Mouse (Mus musculus) ES-E14 (cell line): ENCODE measurements around the gene Misp. TPM values are rescaled to one million over a fixed set of nuclear protein-coding genes. Genes with fewer than 3 reads are reported as not detected.

ENCODE experiments used
- DNase-seq: peaks from one replicate; pipeline ENCODE4 v3.0.0-alpha.2; 2013; ENCODE audit warnings: low read depth, low spot score
- H3K27ac ChIP-seq: 2 replicates; pipeline ENCODE4 v1.5.1; 2012; ENCODE audit warnings: low read depth, mild to moderate bottlenecking, low read length, moderate library complexity, mixed read lengths; ENCODE audit not compliant: poor library complexity, insufficient read depth, severe bottlenecking
- H3K36me3 ChIP-seq: 2 replicates; pipeline ENCODE4 v1.6.1; 2012; ENCODE audit warnings: mild to moderate bottlenecking, low read length, moderate library complexity, mixed read lengths; ENCODE audit not compliant: control insufficient read depth, poor library complexity, insufficient read depth, severe bottlenecking
- H3K4me1 ChIP-seq, 2 experiments: fragments of 150-350 bp in 1 of 2; sonication (generic) in 1 of 2; 2 replicates each; pipeline ENCODE4 v1.6.1; 2012; ENCODE audit warnings: low read length in 2 of 2, mild to moderate bottlenecking in 1 of 2, mixed read lengths in 1 of 2; ENCODE audit not compliant: control insufficient read depth in 2 of 2, insufficient read depth in 2 of 2, poor library complexity in 1 of 2
- H3K4me3 ChIP-seq, 2 experiments: fragments of 150-350 bp in 1 of 2; sonication (generic) in 1 of 2; 2 replicates each; pipeline ENCODE4 v1.5.1; 2012; ENCODE audit warnings: low read length in 2 of 2, low read depth in 1 of 2, mild to moderate bottlenecking in 1 of 2, mixed read lengths in 1 of 2; ENCODE audit not compliant: insufficient read depth in 1 of 2, poor library complexity in 1 of 2, severe bottlenecking in 1 of 2
- H3K9ac ChIP-seq: 2 replicates; pipeline ENCODE4 v1.6.1; 2012; ENCODE audit warnings: low read depth, mild to moderate bottlenecking, low read length, mixed read lengths; ENCODE audit not compliant: poor library complexity, insufficient read depth, severe bottlenecking
- H3K9me3 ChIP-seq: fragments of 150-350 bp; sonication (generic); 2 replicates; pipeline ENCODE4 v1.6.1; 2012; ENCODE audit warnings: low read depth, mild to moderate bottlenecking, low read length; ENCODE audit not compliant: control insufficient read depth, insufficient read depth
- CHD2 ChIP-seq: IDR thresholded peaks from 2 replicates; pipeline ENCODE4 v1.6.1; 2014; ENCODE audit warnings: mild to moderate bottlenecking, low read depth, low read length, inconsistent platforms
- HCFC1 ChIP-seq: IDR thresholded peaks from 2 replicates; pipeline ENCODE4 v1.6.1; 2012; ENCODE audit warnings: low read length, inconsistent platforms, borderline replicate concordance; ENCODE audit not compliant: insufficient read depth
- MAFK ChIP-seq: IDR thresholded peaks from 2 replicates; pipeline ENCODE4 v1.6.1; 2014; ENCODE audit warnings: mild to moderate bottlenecking, low read depth, low read length, inconsistent platforms; ENCODE audit not compliant: insufficient read depth
- ZC3H11A ChIP-seq: IDR thresholded peaks from 2 replicates; pipeline ENCODE4 v1.6.1; 2012; ENCODE audit warnings: low read depth, mild to moderate bottlenecking, inconsistent platforms, low read length, borderline replicate concordance
- ZNF384 ChIP-seq: IDR thresholded peaks from 2 replicates; pipeline ENCODE4 v1.6.1; 2012; ENCODE audit warnings: low read depth, low read length, inconsistent platforms
- in situ Hi-C, 2 experiments: fragments of 600-800 bp; cut with MboI; formaldehyde crosslinking; loops; one replicate each; pipeline ENCODE4 v1.15.1; 2025; ENCODE audit warnings: low sequenced_read_pairs in 2 of 2, inconsistent platforms in 1 of 2; ENCODE audit not compliant: unreplicated experiment in 2 of 2
- total RNA-seq: library from RNA; depleted of rRNA; stranded (reverse); fragments of 300-350 nt; gene quantifications from 2 replicates; pipeline ENCODE4 v1.2.3, GENCODE M21; 2012

The Misp gene
- total RNA-seq, 1 experiment = 1.7 TPM

GRCm38 (mm10) chr10:79865801-79866295 is 45.1 kb downstream of the Misp start:
- Histone ChIP-seq H3K36me3 (peaks cover 26% of the 10 kb centered on the region), H3K4me3 (no peak overlapping the region), H3K4me1 (peaks cover 0 to 10% of the 10 kb centered on the region in 2 experiments; a peak in 1 of 4 replicates), H3K27ac (no peak overlapping the region), H3K9me3 (no peaks in the 10 kb centered on the region), H3K9ac (no peak overlapping the region)
- no peak for DNase-seq
- in situ Hi-C loops = no loop called here
- no peak for TF ChIP-seq CHD2
- no peak for TF ChIP-seq ZC3H11A
- TF ChIP-seq HCFC1 = no peak
- no peak for TF ChIP-seq MAFK
- no peak for TF ChIP-seq ZNF384

GRCm38 (mm10) chr10:79866601-79867000 is 45.8 kb downstream of the Misp start:
- no peaks in the 10 kb centered on the region for H3K9me3 ChIP-seq
- H3K4me3 ChIP-seq = no peak overlapping the region
- DNase-seq = no peak
- H3K27ac ChIP-seq = no peak overlapping the region
- H3K4me1 ChIP-seq = peaks cover 0 to 5% of the 10 kb centered on the region in 2 experiments; a peak in 1 of 4 replicates
- H3K36me3 ChIP-seq = peaks cover 19% of the 10 kb centered on the region
- TF ChIP-seq CHD2 = no peak
- TF ChIP-seq HCFC1 = no peak
- TF ChIP-seq ZC3H11A = no peak
- no peak for TF ChIP-seq MAFK
- no peak for TF ChIP-seq ZNF384
- no peak overlapping the region for H3K9ac ChIP-seq
- in situ Hi-C loops = no loop called here

GRCm38 (mm10) chr10:79871845-79872244 is 51.1 kb downstream of the Misp start:
- in situ Hi-C loops = no loop called here
- TF ChIP-seq MAFK (no peak), HCFC1 (no peak), ZC3H11A (no peak), ZNF384 (no peak), CHD2 (no peak)
- Histone ChIP-seq H3K27ac (no peak overlapping the region), H3K36me3 (no peaks in the 10 kb centered on the region), H3K9ac (no peak overlapping the region), H3K4me3 (no peak overlapping the region), H3K9me3 (no peaks in the 10 kb centered on the region), H3K4me1 (peaks cover 0 to under 1% of the 10 kb centered on the region in 2 experiments; a peak in 1 of 4 replicates)
- no peak for DNase-seq

GRCm38 (mm10) chr10:79872862-79873261 is 52.1 kb downstream of the Misp start:
- no peak overlapping the region for H3K4me3 ChIP-seq
- no peak overlapping the region for H3K9ac ChIP-seq
- H3K9me3 ChIP-seq = no peaks in the 10 kb centered on the region
- H3K4me1 ChIP-seq = no peaks in the 10 kb centered on the region
- in situ Hi-C loops = no loop called here
- no peak overlapping the region for H3K27ac ChIP-seq
- DNase-seq = no peak
- TF ChIP-seq ZC3H11A (no peak), MAFK (no peak), HCFC1 (no peak)
- H3K36me3 ChIP-seq = no peaks in the 10 kb centered on the region

- in situ Hi-C loops = no loop called here
- H3K36me3 ChIP-seq = no peaks in the 10 kb centered on the region
- TF ChIP-seq CHD2 (no peak), ZC3H11A (no peak), ZNF384 (no peak), MAFK (no peak), HCFC1 (no peak)
- no peaks in the 10 kb centered on the region for H3K9me3 ChIP-seq
- H3K9ac ChIP-seq = no peak overlapping the region
- DNase-seq = no peak
- no peak overlapping the region for H3K27ac ChIP-seq
- H3K4me1 ChIP-seq = no peaks in the 10 kb centered on the region
- H3K4me3 ChIP-seq = no peak overlapping the region
Measured at GRCm38 (mm10) chr10:79873313-79873712, 52.5 kb downstream of the Misp start.
